Mouse (Mus musculus): ENCODE measurements around the gene Surf4. TPM values are rescaled to one million over a fixed set of nuclear protein-coding genes. Genes with fewer than 3 reads are reported as not detected.

Surf4 gene
- polyA plus RNA-seq, 1 experiment from 2014 or later = 114 TPM

GRCm38 (mm10) chr2:26952866-26953265, 19.1 kb upstream of the Surf4 start:
- no peaks in the 10 kb centered on the region for H3K27me3 ChIP-seq
- no peak overlapping the region for H3K27ac ChIP-seq (replicated peaks)
- no peaks in the 10 kb centered on the region for H3K9me3 ChIP-seq
- H3K36me3 ChIP-seq = peaks cover 49% of the 10 kb centered on the region
- WGBS = 96% methylated on average over 8 of the region's 8 CpGs
- no peak overlapping the region for H3K9ac ChIP-seq
- no peak overlapping the region for H3K4me2 ChIP-seq
- no peaks in the 10 kb centered on the region for H3K4me1 ChIP-seq (replicated peaks)
- no peak for ATAC-seq (ENCODE audit: low FRiP score, low read depth)
- H3K4me3 ChIP-seq = no peak overlapping the region

DNA sequence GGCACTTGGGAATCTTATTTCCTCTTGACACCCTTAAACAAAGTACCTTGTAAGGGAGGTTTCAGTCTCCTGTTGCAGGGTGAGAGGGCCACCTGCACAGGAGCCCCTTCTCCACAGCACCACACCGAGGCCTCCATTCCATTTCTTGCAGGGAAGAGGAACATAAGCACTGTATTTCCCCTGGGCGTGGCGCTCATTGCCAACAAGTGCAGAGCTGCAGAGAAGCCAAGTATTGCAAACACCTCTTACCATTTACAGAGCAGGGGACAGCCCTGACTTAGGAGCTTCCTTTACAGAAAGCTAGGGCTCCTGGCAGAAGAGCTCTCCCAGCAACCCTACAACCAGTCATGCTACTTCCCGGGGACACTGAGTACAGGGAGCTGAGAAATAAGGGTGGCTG, 18.5 kb upstream of the Surf4 start:
- Histone ChIP-seq H3K9me3 (no peaks in the 10 kb centered on the region), H3K36me3 (peaks cover 43% of the 10 kb centered on the region), H3K27ac (replicated peaks) (no peak overlapping the region), H3K27me3 (no peaks in the 10 kb centered on the region), H3K4me1 (replicated peaks) (no peaks in the 10 kb centered on the region), H3K9ac (no peak overlapping the region), H3K4me2 (no peak overlapping the region), H3K4me3 (no peak overlapping the region)
- ATAC-seq (ENCODE audit: low FRiP score, low read depth) = no peak
- WGBS = 95% methylated on average over 4 of the region's 4 CpGs

DNA sequence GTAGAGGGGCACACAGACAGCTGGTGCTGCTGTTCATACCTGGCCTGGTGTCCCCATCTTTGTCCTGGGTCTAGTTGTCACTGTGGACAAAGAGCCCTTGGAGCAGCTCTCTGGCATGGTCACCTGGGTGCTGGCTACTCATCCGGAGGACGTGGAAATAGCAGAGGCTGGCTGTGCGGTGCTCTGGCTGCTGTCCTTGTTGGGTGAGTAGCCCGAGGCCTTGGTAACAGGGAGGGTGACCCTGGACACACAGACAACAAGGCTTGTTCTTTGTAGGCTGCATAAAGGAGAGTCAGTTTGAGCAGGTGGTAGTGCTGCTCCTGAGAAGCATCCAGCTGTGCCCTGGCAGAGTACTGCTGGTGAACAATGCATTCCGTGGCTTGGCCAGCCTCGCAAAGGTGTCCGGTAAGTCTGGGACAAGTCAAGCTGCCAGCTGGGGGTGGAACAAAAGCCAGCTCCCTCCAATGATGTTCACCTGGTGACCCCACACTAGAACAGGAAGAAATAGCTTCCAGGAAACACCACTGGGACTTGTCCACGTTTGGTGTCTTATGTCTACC, 17.7 kb upstream of the Surf4 start:
- Histone ChIP-seq H3K4me2 (no peak overlapping the region), H3K27me3 (no peaks in the 10 kb centered on the region), H3K4me1 (replicated peaks) (no peaks in the 10 kb centered on the region), H3K36me3 (peaks cover 36% of the 10 kb centered on the region), H3K9me3 (no peaks in the 10 kb centered on the region), H3K27ac (replicated peaks) (no peak overlapping the region), H3K4me3 (no peak overlapping the region), H3K9ac (no peak overlapping the region)
- WGBS = 92% methylated on average over 8 of the region's 8 CpGs
- no peak for ATAC-seq (ENCODE audit: low FRiP score, low read depth)

DNA sequence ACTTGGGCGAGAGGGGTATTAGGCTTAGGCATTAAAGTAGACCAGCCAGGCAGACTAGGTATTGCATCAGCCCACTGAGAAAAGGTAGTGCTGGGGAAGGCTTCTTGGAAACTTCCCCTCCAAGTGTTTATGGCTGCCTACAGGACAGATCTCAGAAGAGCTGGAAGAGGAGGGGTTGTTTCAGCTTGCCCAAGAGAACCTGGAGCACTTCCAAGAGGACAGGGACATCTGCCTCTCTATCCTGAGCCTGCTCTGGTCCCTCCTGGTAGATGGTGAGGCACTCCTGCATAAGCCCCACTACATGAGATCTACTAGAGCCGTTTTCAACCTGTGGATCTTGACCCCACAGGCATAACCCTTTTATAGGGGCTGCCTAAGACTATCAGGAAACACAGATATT, 16.7 kb upstream of the Surf4 start:
- H3K9ac ChIP-seq = no peak overlapping the region
- peaks cover 26% of the 10 kb centered on the region for H3K36me3 ChIP-seq
- no peak overlapping the region for H3K4me2 ChIP-seq
- H3K27me3 ChIP-seq = no peaks in the 10 kb centered on the region
- WGBS = 88% methylated on average over 2 of the region's 2 CpGs
- no peaks in the 10 kb centered on the region for H3K9me3 ChIP-seq
- H3K27ac ChIP-seq (replicated peaks) = no peak overlapping the region
- no peak overlapping the region for H3K4me3 ChIP-seq
- H3K4me1 ChIP-seq (replicated peaks) = no peaks in the 10 kb centered on the region
- ATAC-seq (ENCODE audit: low FRiP score, low read depth) = no peak

DNA sequence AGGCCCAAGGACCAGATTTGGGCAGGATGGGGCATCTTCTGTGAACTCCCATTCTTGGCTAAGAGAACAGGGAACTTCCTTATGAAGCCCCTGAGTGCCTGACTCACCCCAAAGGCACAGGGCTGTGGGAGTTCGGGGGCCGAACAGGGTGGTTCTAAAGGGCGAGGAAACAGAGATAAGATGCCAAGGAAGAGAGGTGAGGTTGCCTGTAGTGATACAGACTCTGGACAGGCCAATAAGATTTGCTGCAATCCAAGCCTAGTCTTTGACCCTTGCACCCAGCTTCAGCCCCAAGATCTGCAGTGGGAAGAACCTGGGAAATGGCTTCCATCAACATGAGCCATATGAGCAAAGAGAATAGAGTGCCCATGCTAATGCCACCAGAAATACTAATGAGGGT, 9.5 kb upstream of the Surf4 start:
- WGBS = 88% methylated on average over 3 of the region's 3 CpGs
- ATAC-seq (ENCODE audit: low FRiP score, low read depth) = no peak
- no peak overlapping the region for H3K4me2 ChIP-seq

GRCm38 (mm10) chr2:26941539-26941938, 7.8 kb upstream of the Surf4 start:
- Histone ChIP-seq H3K36me3 (no peaks in the 10 kb centered on the region), H3K27ac (replicated peaks) (no peak overlapping the region), H3K4me2 (no peak overlapping the region), H3K27me3 (no peaks in the 10 kb centered on the region), H3K4me1 (replicated peaks) (no peaks in the 10 kb centered on the region), H3K9me3 (no peaks in the 10 kb centered on the region), H3K4me3 (no peak overlapping the region), H3K9ac (no peak overlapping the region)
- WGBS = 44% methylated on average over 5 of the region's 5 CpGs
- ATAC-seq (ENCODE audit: low FRiP score, low read depth) = no peak

More for the DNA sequence above, 9.5 kb upstream of the Surf4 start:
- Histone ChIP-seq H3K9ac (no peak overlapping the region), H3K9me3 (no peaks in the 10 kb centered on the region), H3K27ac (replicated peaks) (no peak overlapping the region), H3K36me3 (no peaks in the 10 kb centered on the region), H3K4me1 (replicated peaks) (no peaks in the 10 kb centered on the region), H3K27me3 (no peaks in the 10 kb centered on the region), H3K4me3 (no peak overlapping the region)

DNA sequence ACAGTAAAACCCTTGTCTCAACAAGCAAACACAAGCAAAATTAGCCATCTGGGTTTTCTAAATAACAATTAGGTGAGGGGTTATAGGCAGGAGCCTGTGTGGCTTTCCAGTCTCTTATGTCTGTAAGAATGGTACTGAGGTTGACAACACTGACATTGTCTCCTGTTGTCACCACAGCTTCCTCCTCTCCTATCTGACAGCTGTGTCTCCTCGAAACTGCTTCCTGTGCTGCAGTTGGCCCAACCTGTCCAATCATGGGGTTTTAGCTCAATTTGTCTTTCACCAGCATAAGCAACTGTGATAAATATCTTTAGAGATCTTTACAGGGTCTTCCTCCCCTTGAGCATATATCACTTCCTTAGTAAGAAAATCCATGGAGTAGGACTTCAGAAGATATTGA, 2.7 kb upstream of the Surf4 start:
- H3K9ac ChIP-seq = no peak overlapping the region
- H3K27me3 ChIP-seq = no peaks in the 10 kb centered on the region
- H3K4me1 ChIP-seq (replicated peaks) = peaks cover 12% of the 10 kb centered on the region
- H3K9me3 ChIP-seq = no peaks in the 10 kb centered on the region
- no peak overlapping the region for H3K27ac ChIP-seq (replicated peaks)
- H3K36me3 ChIP-seq = no peaks in the 10 kb centered on the region
- no peak overlapping the region for H3K4me3 ChIP-seq
- 83% methylated on average over 1 of the region's 1 CpGs for WGBS
- ATAC-seq (ENCODE audit: low FRiP score, low read depth) = no peak
- H3K4me2 ChIP-seq = no peak overlapping the region

DNA sequence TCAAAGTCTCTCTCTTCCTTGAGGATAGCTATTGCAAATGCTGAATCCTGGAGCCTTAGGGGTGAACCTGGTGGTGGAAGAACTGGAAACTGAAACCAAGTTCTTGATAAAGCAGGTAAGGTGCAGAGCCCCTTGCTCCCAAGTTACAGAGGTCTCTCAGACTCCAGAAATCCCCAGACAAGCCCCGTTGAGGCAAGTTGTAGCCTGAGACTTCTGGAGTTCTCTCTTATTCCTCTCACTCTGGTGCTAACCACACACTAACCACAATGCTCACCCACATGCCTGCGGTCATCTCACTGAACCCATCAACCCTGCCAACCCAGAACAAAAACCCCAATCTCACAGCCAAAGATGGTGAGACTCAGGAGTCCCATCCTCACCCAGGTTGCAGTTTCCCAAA, 1.6 kb upstream of the Surf4 start:
- ATAC-seq (ENCODE audit: low FRiP score, low read depth) = no peak
- H3K4me2 ChIP-seq = no peak overlapping the region
- no peak overlapping the region for H3K4me3 ChIP-seq
- H3K27me3 ChIP-seq = no peaks in the 10 kb centered on the region
- no peak overlapping the region for H3K9ac ChIP-seq
- H3K9me3 ChIP-seq = no peaks in the 10 kb centered on the region
- H3K4me1 ChIP-seq (replicated peaks) = peaks cover 24% of the 10 kb centered on the region
- no peak overlapping the region for H3K27ac ChIP-seq (replicated peaks)
- 98% methylated on average over 2 of the region's 2 CpGs for WGBS
- peaks cover 3% of the 10 kb centered on the region for H3K36me3 ChIP-seq

- peak overlapping the region; percentile 79 for H3K4me2 ChIP-seq
- H3K27ac ChIP-seq (replicated peaks) = peak overlapping the region; percentile 79
- H3K4me3 ChIP-seq = peak overlapping the region; percentile 89
- peak overlapping the region; percentile 96 for H3K9ac ChIP-seq
- H3K27me3 ChIP-seq = no peaks in the 10 kb centered on the region
- ATAC-seq (ENCODE audit: low FRiP score, low read depth) = no peak
- peaks cover 16% of the 10 kb centered on the region for H3K36me3 ChIP-seq
- H3K9me3 ChIP-seq = no peaks in the 10 kb centered on the region
- peaks cover 25% of the 10 kb centered on the region for H3K4me1 ChIP-seq (replicated peaks)
- 3% methylated on average over 38 of the region's 49 CpGs for WGBS
These were observed 1.0 kb downstream of the Surf4 start for GRCm38 (mm10) chr2:26932473-26933303.

GRCm38 (mm10) chr2:26930390-26930789, 3.3 kb downstream of the Surf4 start:
- Histone ChIP-seq H3K9me3 (no peaks in the 10 kb centered on the region), H3K27me3 (no peaks in the 10 kb centered on the region), H3K9ac (no peak overlapping the region), H3K4me1 (replicated peaks) (peaks cover 25% of the 10 kb centered on the region), H3K4me3 (no peak overlapping the region), H3K4me2 (no peak overlapping the region), H3K36me3 (peaks cover 35% of the 10 kb centered on the region), H3K27ac (replicated peaks) (no peak overlapping the region)
- WGBS = 33% methylated on average over 1 of the region's 1 CpGs
- no peak for ATAC-seq (ENCODE audit: low FRiP score, low read depth)

- Histone ChIP-seq H3K4me2 (no peak overlapping the region), H3K4me3 (no peak overlapping the region), H3K9ac (no peak overlapping the region), H3K9me3 (no peaks in the 10 kb centered on the region), H3K36me3 (peaks cover 58% of the 10 kb centered on the region), H3K27me3 (no peaks in the 10 kb centered on the region), H3K4me1 (replicated peaks) (peaks cover 25% of the 10 kb centered on the region), H3K27ac (replicated peaks) (no peak overlapping the region)
- no peak for ATAC-seq (ENCODE audit: low FRiP score, low read depth)
- 91% methylated on average over 6 of the region's 6 CpGs for WGBS
These were observed 5.8 kb downstream of the Surf4 start for GRCm38 (mm10) chr2:26927745-26928476.

GRCm38 (mm10) chr2:26921784-26922183, 11.9 kb downstream of the Surf4 start:
- no peak overlapping the region for H3K4me3 ChIP-seq
- WGBS = 84% methylated on average over 9 of the region's 9 CpGs
- H3K27ac ChIP-seq (replicated peaks) = no peak overlapping the region
- peaks cover 18% of the 10 kb centered on the region for H3K4me1 ChIP-seq (replicated peaks)
- no peak for ATAC-seq (ENCODE audit: low FRiP score, low read depth)
- H3K27me3 ChIP-seq = no peaks in the 10 kb centered on the region
- H3K9ac ChIP-seq = no peak overlapping the region
- no peaks in the 10 kb centered on the region for H3K9me3 ChIP-seq
- H3K36me3 ChIP-seq = peaks cover 88% of the 10 kb centered on the region
- no peak overlapping the region for H3K4me2 ChIP-seq
